Mouse (Mus musculus) adrenal gland, adult 10 weeks (tissue): ENCODE measurements around the gene Cdc6. TPM values are rescaled to one million over a fixed set of nuclear protein-coding genes. Genes with fewer than 3 reads are reported as not detected.

Source experiments
- polyA plus RNA-seq: library from polyadenylated mRNA; stranded (reverse); fragments of 350-450 nt; fragmentation: Illumina TruSeq; extraction: RNeasy Lipid Tissue Mini Kit (QIAGEN cat#74804); gene quantifications from one replicate; pipeline ENCODE4 v1.2.3, GENCODE M21; 2014; ENCODE audit warnings: low read depth, low replicate concordance

Cdc6 gene
- 0.58 TPM for polyA plus RNA-seq

DNA sequence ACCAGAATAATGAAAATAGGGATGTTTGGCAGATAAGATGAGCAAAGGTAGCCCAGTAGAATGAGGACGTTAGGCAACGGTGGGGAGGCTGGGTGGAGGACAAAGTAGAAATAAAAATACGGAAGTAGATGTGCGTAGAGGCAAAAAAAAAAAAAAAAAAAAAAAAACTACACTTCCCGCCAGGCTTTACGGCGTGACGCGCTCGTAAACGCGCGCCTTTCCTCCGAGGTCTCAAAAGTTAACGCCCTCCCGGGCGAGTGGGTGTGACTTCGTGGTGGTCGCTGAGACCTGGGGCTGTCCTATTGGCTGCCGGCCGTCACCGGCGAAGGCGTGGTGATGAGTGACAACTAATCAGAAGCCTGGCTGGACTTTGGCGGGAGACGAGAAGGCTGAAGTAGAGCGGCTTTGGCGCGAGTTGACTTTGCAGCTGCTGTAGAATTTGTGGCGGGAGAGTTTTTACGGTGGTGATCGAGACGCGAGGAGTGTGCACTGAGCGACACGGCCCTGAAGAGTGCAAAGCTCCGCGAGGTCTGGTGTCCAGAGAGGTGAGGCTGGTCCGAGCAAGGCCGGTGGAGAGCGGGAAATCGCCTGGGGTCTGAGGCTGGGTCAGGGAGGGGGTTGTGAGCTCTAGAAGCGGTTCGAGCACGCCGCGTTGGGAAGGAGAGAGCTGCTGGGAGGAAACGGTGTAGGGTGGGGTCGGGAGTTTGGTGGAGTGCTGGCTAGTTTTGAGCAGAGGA, at the start of gene Cdc6:
Gene Cdc6 (plus strand): TSS at position 365 of the 737 bp plus-strand sequence.

DNA sequence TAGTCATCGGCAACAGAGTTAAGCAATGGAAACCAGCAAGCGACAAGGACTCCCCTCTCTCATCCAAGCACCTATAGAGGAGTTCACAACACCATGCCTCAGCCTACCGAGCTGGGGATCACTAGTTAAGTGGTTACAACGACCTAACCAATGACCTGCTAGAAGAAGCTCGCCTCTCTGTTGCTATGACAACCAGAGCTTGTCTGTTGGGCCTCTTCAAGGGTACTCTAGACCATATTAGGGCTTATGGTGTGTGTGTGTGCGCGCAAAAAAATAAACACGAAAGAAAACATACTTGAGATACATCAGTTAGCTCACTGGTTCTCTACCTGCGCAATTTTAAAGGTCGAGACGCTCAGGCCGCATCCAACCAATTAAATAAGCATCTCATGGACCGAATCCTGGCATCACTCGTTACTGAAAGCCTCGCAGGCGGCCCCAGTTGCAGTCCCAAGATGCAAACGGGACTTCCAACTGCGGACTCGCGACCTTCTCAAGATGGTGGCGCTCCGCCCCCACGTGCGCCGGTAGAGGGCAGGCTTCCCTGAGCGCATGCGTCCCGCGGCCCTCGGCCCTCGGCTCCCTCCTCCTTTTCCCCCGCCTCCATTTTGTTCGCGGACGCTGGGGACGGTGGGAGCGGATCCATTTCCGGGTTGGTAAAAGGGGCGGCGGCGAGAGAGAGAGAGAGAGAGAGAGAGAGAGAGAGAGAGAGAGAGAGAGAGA, 44.4 kb upstream of the Cdc6 start, which contains the start of gene Wipf2:
Gene Wipf2 (plus strand): TSS at position 611 of the 723 bp plus-strand sequence.

GRCm38 (mm10) chr11:98927438-98928076, 20.0 kb downstream of the Cdc6 start, which contains the start of gene Rara:
TSS of gene Rara (plus strand) at chr11:98927818.

Other genes with a start within 250 kb of the Cdc6 start
- not detected for gene Gsdma, start 243.4 kb upstream of the Cdc6 start, polyA plus RNA-seq
- gene Psmd3, start 225.2 kb upstream of the Cdc6 start, polyA plus RNA-seq = 17.7 TPM
- not detected for gene Csf3, start 206.5 kb upstream of the Cdc6 start, polyA plus RNA-seq
- gene Med24, start 178.4 kb upstream of the Cdc6 start, polyA plus RNA-seq = 5.1 TPM
- 10.6 TPM for gene Thra, start 167.2 kb upstream of the Cdc6 start, polyA plus RNA-seq
- gene Nr1d1, start 132.5 kb upstream of the Cdc6 start, polyA plus RNA-seq = 8.7 TPM
- 93.3 TPM for gene Msl1, start 112.3 kb upstream of the Cdc6 start, polyA plus RNA-seq
- 20.9 TPM for gene Casc3, start 102.9 kb upstream of the Cdc6 start, polyA plus RNA-seq
- gene Rapgefl1, start 71.0 kb upstream of the Cdc6 start, polyA plus RNA-seq = 0.23 TPM
- gene Wipf2, start 44.2 kb upstream of the Cdc6 start, polyA plus RNA-seq = 9.9 TPM
- 1.1 TPM for gene Rara, start 20.0 kb downstream of the Cdc6 start, polyA plus RNA-seq
- gene Gjd3, start 75.2 kb downstream of the Cdc6 start, polyA plus RNA-seq = not detected
- 19.0 TPM for gene Top2a, start 116.4 kb downstream of the Cdc6 start, polyA plus RNA-seq
- 23.3 TPM for gene Igfbp4, start 133.4 kb downstream of the Cdc6 start, polyA plus RNA-seq
- gene Tns4, start 181.5 kb downstream of the Cdc6 start, polyA plus RNA-seq = 0.12 TPM
- gene Ccr7, start 247.3 kb downstream of the Cdc6 start, polyA plus RNA-seq = not detected